Mouse (Mus musculus) mesoderm, embryonic 11.5 days (tissue): Measurements from ENCODE around the gene Adcy5.

Source experiments
- DNase-seq: peaks from one replicate; pipeline ENCODE4 v3.0.0-alpha.2; 2012; ENCODE audit warnings: low read depth, low spot score

Gene Adcy5

DNA sequence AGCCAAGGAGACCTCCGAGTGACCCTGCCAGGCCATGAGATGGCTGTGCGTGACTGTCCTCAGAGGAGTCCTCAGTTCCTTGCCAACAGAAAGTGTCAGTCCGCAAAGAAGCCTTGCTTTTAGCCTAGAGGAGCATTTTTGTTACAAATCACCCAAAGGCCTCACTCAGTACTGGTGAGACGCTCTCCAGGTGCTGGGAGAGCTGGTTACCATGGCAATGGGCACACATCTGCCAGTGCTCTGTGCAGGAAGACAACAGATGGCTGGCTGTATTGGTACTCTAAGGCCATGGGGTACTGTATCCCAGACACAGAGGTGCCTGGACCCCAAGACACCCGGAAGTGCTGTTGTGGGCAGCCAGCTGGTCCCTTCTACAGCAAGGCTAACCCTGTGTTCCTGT is 51.0 kb downstream of the Adcy5 start:
- peak; percentile 49 for DNase-seq

DNA sequence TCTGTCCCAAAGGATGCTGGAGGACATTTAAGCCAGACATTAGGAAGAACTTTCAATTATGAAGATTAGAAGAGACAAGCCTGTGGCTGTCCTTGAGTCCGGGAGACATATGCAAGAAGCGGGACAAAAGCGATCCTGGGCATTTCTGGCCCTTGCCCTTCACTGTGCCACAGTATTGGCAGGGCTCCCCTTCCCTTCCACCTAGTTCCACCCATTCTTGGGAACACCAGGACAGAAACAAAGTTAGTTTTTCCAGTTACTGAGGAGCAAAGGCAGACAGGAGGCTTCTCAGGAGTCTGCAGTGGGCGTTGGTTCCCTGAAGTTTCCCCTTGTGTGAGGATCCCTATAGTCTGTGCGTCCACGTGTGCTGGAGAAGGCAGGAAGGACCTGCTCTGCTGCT is 51.7 kb downstream of the Adcy5 start:
- DNase-seq: no peak

DNA sequence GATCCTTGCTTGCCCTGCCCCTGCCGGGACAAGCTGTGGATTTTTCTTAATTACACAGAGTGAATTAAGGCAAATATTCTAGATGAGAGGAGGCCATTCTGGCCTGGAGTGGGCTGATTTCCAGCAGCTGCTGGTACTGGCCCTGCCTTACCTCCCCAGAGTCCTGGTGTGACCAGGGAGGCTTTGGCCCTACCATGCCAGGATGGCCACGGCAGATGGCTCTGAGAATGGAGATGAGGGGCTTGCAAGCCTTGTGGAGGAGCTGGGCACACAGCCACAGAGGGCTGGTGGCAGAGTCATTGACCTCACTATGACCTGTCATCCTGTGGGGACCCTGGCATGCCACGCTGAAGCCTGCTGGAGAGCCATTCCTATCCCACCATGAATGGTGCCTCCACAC is 54.1 kb downstream of the Adcy5 start:
- no peak for DNase-seq

DNA sequence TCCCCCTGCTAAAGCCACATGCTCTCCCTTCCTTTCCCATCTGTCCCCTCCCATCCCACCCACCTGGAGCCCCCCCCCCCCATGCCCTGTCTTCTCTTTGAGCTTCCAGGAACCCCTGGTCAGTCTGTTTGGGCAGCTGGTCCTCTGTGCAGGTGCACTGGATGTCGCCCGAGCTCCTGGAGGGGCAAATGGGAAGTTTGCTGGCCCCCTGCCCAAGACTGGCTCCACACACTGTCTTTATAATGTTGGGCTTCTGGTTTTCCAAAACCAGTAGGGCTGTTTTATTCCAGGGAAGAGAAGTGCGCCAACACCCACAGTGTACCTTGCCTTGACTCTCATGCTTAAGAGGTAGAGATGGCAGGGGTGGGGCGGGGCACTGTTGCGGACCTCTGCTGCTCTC is 55.1 kb downstream of the Adcy5 start:
- DNase-seq: no peak

DNA sequence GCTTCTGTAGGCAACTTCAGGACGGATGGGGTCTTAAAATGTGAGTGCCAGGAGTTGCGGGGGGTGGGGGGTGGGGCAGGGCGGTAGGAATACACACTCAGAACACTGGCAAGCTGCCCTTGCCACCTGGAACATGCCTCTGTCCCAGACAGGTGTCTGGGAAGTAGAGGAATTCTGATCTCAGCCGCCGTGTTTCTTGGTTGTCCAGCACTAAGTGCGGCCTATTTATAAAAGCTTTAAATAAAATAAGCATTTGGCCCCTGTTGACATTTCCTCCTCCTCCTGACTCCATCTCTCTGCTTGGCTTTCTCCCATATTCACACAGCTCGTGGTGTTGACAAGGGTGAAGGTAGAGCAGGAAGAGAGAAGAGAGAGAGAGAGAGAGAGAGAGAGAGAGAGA is 60.4 kb downstream of the Adcy5 start:
- no peak for DNase-seq

DNA sequence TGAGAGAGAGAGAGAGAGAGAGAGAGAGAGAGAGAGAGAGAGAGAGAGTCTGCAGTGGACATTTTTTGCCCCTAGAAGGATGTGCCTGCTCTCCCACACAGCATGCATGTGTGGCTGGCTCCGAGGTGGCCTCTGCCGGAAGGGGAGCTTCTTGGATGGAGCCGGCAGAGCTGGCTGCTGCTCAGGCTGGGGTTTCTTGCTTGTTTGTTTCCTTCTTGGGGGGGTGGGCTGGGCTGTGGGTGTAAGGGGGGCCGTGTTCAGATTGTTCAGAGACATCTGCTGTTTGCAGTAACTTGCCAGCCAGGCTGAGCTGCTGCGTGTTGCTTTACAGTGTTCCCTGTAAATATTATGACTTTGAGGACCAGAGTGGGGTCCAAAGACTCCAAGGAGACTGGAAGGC is 60.8 kb downstream of the Adcy5 start:
- no peak for DNase-seq

DNA sequence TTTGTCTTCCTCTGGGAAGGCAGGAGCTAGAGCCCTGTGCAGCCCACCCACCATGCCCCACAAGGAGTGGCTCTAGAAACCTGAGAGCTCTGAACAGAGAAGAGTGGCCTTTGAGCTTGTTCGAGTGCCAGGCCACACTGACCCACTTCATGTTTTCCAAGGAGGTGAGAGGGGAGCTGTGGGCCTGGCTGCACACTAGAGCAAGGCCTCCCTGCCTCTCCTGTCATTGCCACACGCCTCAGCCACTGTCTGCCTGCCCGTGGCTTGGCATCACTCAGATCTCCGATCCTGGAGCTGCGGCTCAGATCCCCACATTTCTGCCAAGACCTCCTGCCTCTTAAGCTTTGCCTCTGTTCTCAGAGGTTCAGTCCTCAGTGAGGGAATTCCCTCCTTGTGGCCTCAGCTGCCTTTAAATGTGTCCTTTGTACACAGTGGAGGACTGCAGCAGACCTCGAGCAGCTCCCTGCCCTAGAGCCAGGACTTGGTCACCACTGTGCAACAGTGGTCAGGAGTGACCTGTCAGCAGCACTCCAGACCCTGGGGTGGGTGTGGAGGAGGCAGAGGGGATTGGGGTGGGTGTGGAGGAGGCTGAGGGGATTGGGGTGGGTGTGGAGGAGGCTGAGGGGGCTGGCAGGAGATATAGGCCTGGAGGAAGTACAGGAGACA is 62.3 kb downstream of the Adcy5 start:
- no peak for DNase-seq

DNA sequence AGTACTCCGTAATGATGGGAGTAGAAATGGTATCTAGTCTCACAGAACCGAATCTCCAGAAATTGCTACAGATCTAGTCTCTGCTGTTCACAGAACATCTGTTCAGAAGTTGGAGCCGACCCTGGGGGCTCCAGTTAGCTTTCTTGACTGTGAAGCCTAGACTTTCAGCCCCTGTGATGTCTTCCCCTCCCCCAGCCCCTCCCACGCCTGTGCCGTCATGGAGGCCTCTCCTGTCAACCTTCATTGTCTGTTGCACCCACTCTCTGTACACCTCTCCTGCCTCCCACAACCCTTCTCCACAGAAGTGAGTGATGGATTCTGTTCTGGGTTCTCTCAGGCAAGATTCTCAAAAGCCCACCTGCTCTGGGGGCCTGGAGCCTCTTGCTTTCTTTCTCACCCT is 65.7 kb downstream of the Adcy5 start:
- DNase-seq: no peak

DNA sequence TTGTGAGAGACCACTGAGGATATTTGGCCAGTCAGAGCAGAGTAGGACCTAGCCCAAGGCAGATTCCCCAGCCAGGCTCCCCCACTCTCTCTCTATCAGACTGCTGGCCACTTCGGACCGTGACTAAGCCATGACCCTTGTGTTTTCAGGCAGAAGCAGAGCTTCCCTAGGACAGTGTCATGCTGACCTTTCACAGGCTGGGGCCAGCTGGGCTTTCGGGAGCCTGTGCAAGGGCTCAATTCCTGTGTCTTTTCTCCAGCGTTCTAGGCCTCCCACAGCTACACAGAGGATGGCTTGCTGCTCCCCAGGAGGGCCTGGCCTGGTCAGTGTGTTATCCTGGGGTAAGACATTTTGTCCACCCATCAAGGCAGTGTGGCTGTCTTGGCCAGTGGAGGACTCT is 66.9 kb downstream of the Adcy5 start:
- DNase-seq: no peak

DNA sequence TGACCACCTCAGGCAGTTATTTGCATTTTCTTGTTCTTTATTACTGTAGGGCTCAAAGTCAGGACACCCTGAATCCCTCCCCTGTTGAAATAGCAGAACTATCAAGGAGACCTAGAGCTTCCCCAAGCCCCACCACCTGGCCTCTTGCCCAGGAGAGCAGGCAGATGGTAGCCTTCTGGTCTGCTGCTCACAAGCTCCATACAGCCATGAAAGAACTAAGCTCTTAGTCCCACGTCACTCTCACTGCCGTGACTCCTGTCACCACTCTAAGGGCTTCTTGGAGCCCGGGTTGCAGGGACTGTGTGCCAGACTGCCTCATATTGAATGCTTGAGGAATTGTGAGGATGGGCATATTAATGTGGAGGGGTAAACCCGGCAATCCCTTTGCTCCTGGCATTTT is 69.3 kb downstream of the Adcy5 start:
- no peak for DNase-seq

DNA sequence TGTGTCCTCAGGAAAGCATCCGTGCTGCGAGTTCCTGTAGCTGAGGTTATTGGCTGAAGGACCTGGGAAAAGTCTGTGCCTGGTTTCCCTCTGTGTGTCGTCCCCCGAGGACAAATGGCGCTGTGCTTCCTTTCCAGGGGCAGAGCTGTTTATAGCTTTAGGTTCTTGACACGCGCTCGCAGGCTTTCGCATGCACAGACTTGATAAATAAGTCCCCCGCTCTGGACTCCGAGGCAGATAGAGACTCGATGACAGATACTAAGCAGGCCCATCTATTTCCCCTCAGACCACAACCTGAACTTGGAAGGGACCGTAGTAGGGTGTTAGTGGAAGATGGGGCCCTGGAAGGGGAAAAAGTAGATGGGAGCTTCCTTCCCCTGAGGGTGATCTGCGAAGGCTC is 70.0 kb downstream of the Adcy5 start:
- no peak for DNase-seq

DNA sequence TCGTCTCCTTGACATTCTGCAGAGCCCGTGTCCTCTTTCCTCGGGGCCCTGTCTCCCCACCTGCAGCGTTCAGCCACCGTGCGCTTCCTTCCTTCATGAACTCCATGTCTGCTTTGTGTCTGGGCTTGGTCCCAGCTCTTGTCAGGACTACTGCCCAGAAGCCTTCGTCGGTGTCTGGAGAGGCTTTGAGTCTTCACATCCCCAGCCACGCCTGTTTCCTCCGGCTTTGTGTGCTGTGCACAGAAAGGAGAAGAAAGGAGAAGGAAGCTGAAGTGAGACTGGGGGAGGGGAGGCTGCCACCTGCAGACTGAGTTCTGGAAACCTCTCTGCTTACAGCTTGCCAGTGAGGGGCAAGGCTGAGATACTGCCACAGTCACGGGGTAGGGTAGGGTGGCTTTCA is 74.9 kb downstream of the Adcy5 start:
- no peak for DNase-seq

DNA sequence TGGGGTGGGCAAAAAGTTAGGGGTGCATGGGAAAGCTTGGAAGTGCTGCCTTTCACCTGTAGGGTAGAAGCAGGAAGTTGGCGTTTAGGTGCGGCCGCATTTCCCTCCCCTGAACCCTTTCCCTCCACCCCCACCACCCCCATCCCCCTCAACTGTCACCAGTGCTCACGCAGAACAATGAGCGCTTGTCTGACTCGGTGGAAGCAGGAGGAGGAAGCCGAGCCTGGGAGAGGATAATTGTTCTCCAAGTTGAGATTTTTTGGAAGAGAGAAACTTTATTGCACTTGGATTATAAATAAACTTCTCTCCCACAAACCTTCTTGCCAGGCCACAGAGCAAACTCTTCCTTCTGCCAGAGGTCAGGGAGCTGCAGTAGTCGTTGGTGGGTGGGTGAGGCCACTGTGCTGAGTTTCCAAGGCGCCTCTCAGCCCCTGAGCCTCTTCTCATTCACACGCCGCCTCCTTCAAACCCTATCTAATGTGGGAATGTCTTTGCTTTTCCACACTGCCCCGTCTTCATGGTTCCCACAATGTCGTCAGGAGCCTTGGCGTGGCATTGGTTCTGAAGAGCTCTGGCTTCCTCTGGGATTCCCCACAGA is 77.6 kb downstream of the Adcy5 start:
- DNase-seq: no peak

DNA sequence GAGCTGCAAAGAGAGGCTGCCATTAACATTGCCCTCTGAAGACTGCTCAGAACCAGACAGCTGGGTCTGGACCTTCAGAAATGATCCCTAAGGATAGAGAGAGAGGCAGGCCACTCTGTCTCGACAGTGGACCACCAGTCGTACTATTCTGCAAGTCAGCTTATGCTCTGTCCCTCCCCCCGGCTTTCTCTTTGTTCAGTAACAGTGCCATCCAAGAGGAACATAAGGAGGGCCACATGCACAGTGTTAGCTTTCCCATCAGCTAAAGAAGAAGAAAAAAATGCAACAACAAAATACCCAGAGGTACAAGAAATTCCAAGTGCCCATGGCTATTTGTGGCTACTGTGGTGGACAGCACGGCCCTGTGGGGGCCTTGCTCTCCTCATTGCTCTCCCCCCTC is 78.7 kb downstream of the Adcy5 start:
- DNase-seq: no peak

DNA sequence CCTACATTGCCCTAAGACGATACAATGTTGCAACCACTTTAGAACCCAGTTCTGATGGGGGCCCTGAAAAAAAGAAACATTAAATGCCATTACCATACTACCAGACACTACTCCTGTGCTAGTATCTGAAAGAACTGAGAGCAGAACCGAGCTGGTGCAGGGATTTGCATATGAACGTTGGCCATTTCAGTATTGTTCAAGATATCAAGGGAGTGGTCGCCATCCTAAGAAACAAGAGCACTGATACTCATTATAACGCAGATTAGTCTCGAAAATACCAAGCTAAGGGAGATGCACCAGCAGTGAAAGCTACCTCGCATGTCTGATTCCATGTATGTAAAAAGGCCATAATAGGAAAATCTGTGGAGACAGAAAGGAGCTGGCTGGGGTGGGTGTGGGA is 82.4 kb downstream of the Adcy5 start:
- no peak for DNase-seq

DNA sequence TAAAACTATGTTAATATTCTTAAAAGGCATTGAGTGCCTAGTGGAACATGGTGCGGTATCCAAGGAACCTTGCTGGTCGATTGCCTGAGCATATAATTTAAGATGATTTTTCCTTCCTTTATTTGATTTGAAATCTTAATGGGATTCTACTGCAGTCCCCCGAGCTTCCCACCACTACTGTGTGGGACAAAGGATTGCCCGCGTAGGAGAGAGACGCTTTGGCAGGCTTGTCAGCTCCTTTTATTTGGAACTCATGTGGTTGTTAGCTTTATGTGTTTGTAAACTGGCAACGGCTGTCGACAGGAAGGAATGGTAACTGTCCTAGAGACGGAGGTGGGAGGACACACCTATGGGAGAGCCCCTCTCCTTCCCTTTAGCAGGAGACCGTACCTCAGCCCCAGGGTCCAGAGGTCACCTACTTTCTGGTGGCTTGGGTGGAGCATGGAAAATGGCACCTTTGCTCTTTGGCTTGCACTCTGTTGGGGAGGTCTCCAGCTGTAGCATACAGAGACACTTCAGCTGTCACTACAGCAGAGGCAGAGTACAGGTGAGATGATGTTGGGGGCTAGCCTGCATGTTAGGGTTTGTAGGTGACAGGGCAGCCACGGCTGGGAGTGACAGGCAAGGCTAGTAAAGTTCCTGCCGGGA is 84.8 kb downstream of the Adcy5 start:
- no peak for DNase-seq

DNA sequence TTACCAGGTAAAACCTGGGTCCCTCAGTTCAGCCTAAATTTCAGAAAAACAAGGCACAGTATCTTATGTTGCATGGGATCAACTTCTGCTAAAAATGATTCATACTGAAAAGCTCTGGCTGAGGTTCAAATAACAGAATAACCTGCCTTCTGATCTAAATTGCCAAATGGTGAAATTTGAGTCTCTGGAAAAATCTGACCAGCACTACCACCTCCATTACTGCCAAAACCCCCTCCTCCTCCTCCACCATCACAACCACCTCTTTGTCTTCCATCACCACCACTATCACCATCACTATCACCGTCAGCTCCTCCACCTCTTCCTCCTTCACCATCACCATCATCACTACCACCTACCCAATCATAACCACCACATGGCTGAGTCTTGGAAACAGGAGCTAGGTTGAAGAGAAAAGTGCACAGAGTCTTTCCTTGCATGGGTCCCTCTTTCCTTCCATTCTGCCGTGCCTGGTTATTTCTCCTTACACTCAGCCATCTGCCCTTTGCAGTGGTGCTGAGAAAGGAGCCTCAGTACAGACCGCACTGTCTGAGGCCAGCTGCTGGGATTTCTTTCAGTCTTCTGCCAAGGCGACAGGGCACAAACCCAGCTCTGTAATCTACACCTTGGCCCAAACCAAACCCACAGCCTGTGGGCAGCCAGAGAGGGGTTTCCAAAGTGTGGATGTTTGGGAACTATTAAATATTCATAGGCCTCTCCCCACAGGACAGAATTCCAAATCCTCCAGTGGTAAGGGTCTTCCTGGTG is 85.5 kb downstream of the Adcy5 start:
- no peak for DNase-seq

DNA sequence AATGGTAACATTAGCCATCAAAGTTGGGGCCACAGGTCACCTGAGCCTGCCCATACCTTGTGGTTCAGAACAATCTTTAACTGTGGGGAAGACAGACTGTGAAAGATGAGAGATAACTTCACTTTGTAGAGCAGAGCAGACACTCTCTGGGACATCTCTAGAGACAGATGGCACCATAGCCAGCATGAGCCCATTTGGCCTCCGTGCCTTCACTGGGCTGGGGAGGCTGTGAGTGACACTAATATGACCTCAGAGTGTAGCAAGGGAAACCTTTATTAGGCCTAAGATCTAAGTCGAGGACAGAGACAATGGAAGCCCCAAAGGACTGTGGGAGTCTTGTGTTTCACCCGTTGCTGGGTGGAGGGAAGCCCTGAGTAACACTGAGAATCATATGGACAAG is 92.7 kb downstream of the Adcy5 start:
- no peak for DNase-seq

DNA sequence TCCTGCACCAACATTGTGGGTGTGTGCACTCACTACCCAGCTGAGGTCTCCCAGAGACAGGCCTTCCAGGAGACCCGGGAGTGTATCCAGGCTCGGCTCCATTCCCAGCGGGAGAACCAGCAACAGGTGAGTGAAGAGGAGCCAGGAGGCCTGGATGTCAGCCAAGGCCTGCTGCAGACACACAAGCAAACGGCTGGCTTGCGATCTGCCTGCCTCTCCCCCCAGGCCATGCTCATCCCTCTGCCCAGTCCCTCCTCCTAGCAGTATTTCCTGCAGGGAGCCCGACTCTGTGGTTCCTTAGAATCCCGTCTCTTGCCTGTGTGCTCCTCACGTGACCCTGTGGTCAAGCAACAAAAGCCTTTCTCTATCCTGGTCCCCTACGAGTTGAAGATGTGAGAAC is 94.1 kb downstream of the Adcy5 start:
- DNase-seq: no peak

DNA sequence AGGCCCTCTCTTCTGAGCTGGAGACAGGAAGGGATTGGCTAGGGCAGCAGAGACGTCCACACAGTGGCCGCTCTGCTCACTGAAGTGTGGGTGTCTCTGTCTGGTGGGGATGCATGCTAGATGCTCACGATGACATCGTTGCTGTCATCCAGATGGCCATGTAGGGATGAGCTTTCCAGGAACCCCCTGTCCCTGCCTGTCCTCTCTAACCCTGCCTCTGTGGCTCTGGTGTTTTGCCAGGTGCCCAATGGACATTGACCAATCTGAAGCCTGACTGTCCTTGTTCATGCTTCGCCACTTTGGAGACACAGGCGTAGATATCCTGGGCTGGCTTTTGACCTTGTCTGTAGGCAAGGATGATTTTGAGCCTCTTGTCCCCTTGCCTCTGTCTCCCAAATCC is 95.1 kb downstream of the Adcy5 start:
- DNase-seq: no peak

DNA sequence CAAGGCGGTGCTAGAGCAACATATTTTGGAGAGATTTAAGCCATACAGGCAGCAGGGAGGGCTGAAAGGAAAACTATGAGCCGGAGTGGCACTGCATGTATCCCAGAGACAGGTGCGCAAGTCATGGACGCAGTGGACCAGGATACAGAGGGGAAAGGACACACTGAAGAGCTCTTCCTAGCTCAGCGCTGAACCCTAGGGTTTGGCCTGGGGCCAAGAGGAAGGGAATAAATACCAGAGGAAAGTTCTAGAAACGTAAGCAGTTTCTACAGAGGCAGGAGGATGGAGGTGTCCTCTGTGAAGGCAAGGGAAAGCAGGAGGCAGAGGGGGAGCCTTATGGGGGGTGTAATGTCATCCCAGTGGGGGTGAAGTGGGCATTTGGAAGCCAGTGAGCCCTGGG is 97.0 kb downstream of the Adcy5 start:
- DNase-seq: no peak

DNA sequence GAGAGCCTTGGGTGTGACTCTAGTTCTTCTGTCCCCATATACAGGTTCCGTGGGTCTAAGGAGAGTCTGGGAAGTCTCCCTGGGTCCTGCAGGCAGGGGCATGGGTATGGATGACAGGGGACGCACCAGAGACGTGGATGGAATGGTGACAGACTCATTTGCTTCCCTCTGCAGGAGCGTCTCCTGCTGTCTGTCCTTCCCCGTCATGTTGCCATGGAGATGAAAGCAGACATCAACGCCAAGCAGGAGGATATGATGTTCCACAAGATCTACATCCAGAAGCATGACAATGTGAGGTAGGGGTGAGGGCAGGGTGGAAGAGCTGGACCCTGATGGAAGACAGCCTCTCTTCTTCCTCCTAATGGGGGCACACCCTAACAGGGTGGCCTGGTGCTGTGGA is 98.3 kb downstream of the Adcy5 start:
- DNase-seq: no peak

DNA sequence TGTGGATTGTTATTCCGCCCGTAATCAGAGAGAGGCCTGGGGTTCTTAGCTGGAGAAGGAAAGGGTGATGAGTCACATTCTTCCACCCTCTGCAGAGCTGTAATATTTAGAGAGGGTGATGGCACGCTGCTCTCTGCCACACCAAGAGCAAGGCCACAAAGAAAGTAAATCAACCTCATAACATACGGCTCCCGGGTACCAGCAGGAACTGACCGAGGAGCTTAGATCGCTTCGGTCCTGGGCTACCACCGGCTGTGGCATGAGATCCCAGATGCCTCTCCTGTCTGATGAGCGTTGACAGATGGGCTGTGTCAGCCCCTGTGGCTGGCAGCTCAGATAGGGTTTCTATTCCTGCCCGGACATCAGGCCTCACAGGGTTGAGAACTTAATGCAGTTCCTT is 101.3 kb downstream of the Adcy5 start:
- no peak for DNase-seq
